Mouse (Mus musculus) heart, postnatal 0 days (tissue): ENCODE measurements at regions not wholly inside any gene's neighbourhood (a gene's known extent, or its start where the extent isn't known, plus 50 kb on each side); places are given as distances from the start of the nearest gene placed in this dataset.

ENCODE experiments used
- CTCF ChIP-seq: IDR thresholded peaks from 2 replicates; pipeline ENCODE4 v1.5.1; 2016; ENCODE audit warnings: antibody characterized with exemption, control low read depth, low read depth
- EP300 ChIP-seq: IDR thresholded peaks from 2 replicates; pipeline ENCODE4 v1.6.1; 2016; ENCODE audit warnings: antibody characterized with exemption, low read depth

- TF ChIP-seq CTCF (no peak), EP300 (no peak)
Observed at GRCm38 (mm10) chr2:146724142-146724679, 131.5 kb upstream of the Kiz start.
